In genomic region chr8:126160356-126160975, GRCm38 (mm10) we compare ENCODE assay signal across 23 mouse cellular contexts.
DNase-seq lines count a peak whose midpoint lies in the region; ATAC-seq and TF ChIP-seq lines count a peak whose summit lies in the region.
"Had no signal": no experiment of that assay in that cellular context is flagged by ENCODE, and none has a peak within 500 bp of the region (broad histone marks: within the 10 kb centered on the region; RNA-seq: fewer than 3 reads in every experiment).

No protein-coding gene starts in this region.

- H3K4me3 ChIP-seq in liver, embryonic 12.5 days: no peak overlapping the region
- no peak overlapping the region for H3K4me3 ChIP-seq in MEL (ENCODE audit: control insufficient read depth in 1 of 2, insufficient read depth in 1 of 2, low read depth in 2 of 2, low read length in 2 of 2)
- H3K4me3 ChIP-seq in liver, embryonic 14.5 days (ENCODE audit: insufficient read depth in 1 of 2, low read depth in 2 of 2, low read length in 2 of 2): no peak overlapping the region
- H3K4me3 ChIP-seq: embryonic facial prominence, embryonic 13.5 days; erythroblast, embryonic 14.5 days; forebrain, embryonic 12.5 days; gastrocnemius, adult 2 months; heart, embryonic 15.5 days had no signal

- no peak for TF ChIP-seq RAD21 in MEL (IDR thresholded peaks at IDR 0.05; ENCODE audit: low read depth, low read length)

- H3K9ac ChIP-seq in liver, embryonic 12.5 days: no peak overlapping the region
- H3K9ac ChIP-seq in MEL (ENCODE audit: control insufficient read depth, low read depth, low read length, poor library complexity, severe bottlenecking): no peak overlapping the region
- no peak overlapping the region for H3K9ac ChIP-seq in liver, embryonic 14.5 days (replicated peaks)
- H3K9ac ChIP-seq: embryonic facial prominence, embryonic 13.5 days; forebrain, embryonic 12.5 days; heart, embryonic 15.5 days had no signal

- peak overlapping the region; percentile 6; the same call in 1 of the 2 replicates for H3K4me2 ChIP-seq in liver, embryonic 12.5 days
- no peak overlapping the region for H3K4me2 ChIP-seq in liver, embryonic 14.5 days (ENCODE audit: low read depth)
- H3K4me2 ChIP-seq: embryonic facial prominence, embryonic 13.5 days; forebrain, embryonic 12.5 days; heart, embryonic 15.5 days had no signal

- H3K27ac ChIP-seq in liver, embryonic 12.5 days: peak overlapping the region; percentile 27; the same call in 1 of the 2 replicates
- no peak overlapping the region for H3K27ac ChIP-seq in MEL (ENCODE audit: control insufficient read depth, low read depth, low read length)
- H3K27ac ChIP-seq in liver, embryonic 14.5 days: no peak overlapping the region
- H3K27ac ChIP-seq: embryonic facial prominence, embryonic 13.5 days; forebrain, embryonic 12.5 days; gastrocnemius, adult 2 months; heart, embryonic 15.5 days; macrophage had no signal

- no peaks in the 10 kb centered on the region for H3K9me3 ChIP-seq in liver, embryonic 12.5 days (replicated peaks)
- no peaks in the 10 kb centered on the region for H3K9me3 ChIP-seq in MEL (replicated peaks; ENCODE audit: insufficient read depth, low read length)
- no peaks in the 10 kb centered on the region for H3K9me3 ChIP-seq in liver, embryonic 14.5 days (ENCODE audit: control insufficient read depth, low read length)
- H3K9me3 ChIP-seq: embryonic facial prominence, embryonic 13.5 days; forebrain, embryonic 12.5 days; heart, embryonic 15.5 days had no signal

- H3K36me3 ChIP-seq in liver, embryonic 12.5 days: no peaks in the 10 kb centered on the region
- H3K36me3 ChIP-seq in MEL (ENCODE audit: control insufficient read depth in 1 of 2, insufficient read depth in 2 of 2, low read length in 2 of 2): no peaks in the 10 kb centered on the region
- H3K36me3 ChIP-seq in liver, embryonic 14.5 days (replicated peaks; ENCODE audit: control insufficient read depth, insufficient read depth, low read depth): no peaks in the 10 kb centered on the region
- H3K36me3 ChIP-seq: embryonic facial prominence, embryonic 13.5 days; forebrain, embryonic 12.5 days; heart, embryonic 15.5 days had no signal

- WGBS in liver, embryonic 12.5 days (ENCODE audit: insufficient replicate concordance): 43% methylated on average over 9 of the region's 9 CpGs
- WGBS in liver, embryonic 14.5 days (ENCODE audit: insufficient replicate concordance): 34% methylated on average over 9 of the region's 9 CpGs

- no peaks in the 10 kb centered on the region for H3K79me2 ChIP-seq in MEL (ENCODE audit: control insufficient read depth, insufficient read depth, low read length, poor library complexity)

- peak; percentile 75 for ATAC-seq in liver, embryonic 12.5 days
- peak; percentile 71 for ATAC-seq in liver, embryonic 14.5 days (ENCODE audit: insufficient read depth)
- ATAC-seq: lung, postnatal 0 days had no signal

- DNase-seq in liver: no peak
- no peak for DNase-seq in MEL (ENCODE audit: low read depth, low spot score)
- peak; percentile 25 for DNase-seq in ZHBTc4 (ENCODE audit: low read depth, low spot score)
- no peak for DNase-seq in liver, embryonic 14.5 days (ENCODE audit: low read depth in 3 of 3, low spot score in 3 of 3)
- no peak for DNase-seq in spleen, postnatal 14 days (ENCODE audit: low spot score in 2 of 2)
- no peak for DNase-seq in heart, adult 9 months (ENCODE audit: low spot score in 2 of 2)
- DNase-seq: adrenal gland, postnatal 10 days; cerebellum, adult 2 months; cerebellum, postnatal 25 days; gastrocnemius, adult 2 months; heart, postnatal 4 days; kidney, adult 9 months; kidney, postnatal 36 days; layer of hippocampus, adult 9-11 months; thymus, adult 18-20 months; thymus, postnatal 4 days had no signal

- no peak for TF ChIP-seq POLR2A in MEL (IDR thresholded peaks at IDR 0.05; ENCODE audit: control insufficient read depth in 1 of 2, insufficient read depth in 1 of 2, low read depth in 1 of 2, low read length in 2 of 2, poor library complexity in 1 of 2)

- TF ChIP-seq EP300 in MEL (IDR thresholded peaks at IDR 0.05; ENCODE audit: low read depth in 1 of 2, low read length in 2 of 2): no peak; a peak in 1 of 4 replicates
- 0 out of 2 replicates have a peak, but pooled peaks have one; percentile 34 for TF ChIP-seq EP300 in liver, embryonic 14.5 days (IDR thresholded peaks at IDR 0.05; ENCODE audit: low read depth)

- 0 out of 2 replicates have a peak, but pooled peaks cover under 1% of the 10 kb centered on the region for H3K27me3 ChIP-seq in liver, embryonic 12.5 days (replicated peaks)
- no peaks in the 10 kb centered on the region for H3K27me3 ChIP-seq in MEL (ENCODE audit: control insufficient read depth in 1 of 2, insufficient read depth in 2 of 2, low read length in 2 of 2)
- H3K27me3 ChIP-seq in liver, embryonic 14.5 days (ENCODE audit: control insufficient read depth, insufficient read depth, low read length): no peaks in the 10 kb centered on the region
- H3K27me3 ChIP-seq: embryonic facial prominence, embryonic 13.5 days; forebrain, embryonic 12.5 days; heart, embryonic 15.5 days had no signal

- TF ChIP-seq CTCF in MEL (IDR thresholded peaks at IDR 0.05 in 2 of 3, conservative IDR thresholded peaks at IDR 0.05 in 1 of 3; ENCODE audit: control insufficient read depth in 1 of 3, insufficient read depth in 1 of 3, low read depth in 2 of 3, low read length in 3 of 3, poor library complexity in 1 of 3, severe bottlenecking in 1 of 3): no peak
- TF ChIP-seq CTCF in liver, embryonic 14.5 days (IDR thresholded peaks at IDR 0.05; ENCODE audit: low read depth): no peak

- peaks cover 14% of the 10 kb centered on the region for H3K4me1 ChIP-seq in liver, embryonic 12.5 days
- no peaks in the 10 kb centered on the region for H3K4me1 ChIP-seq in MEL (ENCODE audit: control insufficient read depth in 1 of 2, insufficient read depth in 2 of 2, low read length in 2 of 2)
- H3K4me1 ChIP-seq in liver, embryonic 14.5 days (replicated peaks; ENCODE audit: control insufficient read depth in 2 of 2, insufficient read depth in 2 of 2, low read length in 1 of 2): peaks cover 0 to 10% of the 10 kb centered on the region in 2 experiments; a peak in 3 of 4 replicates

TF ChIP-seq in MEL, 35 proteins besides CTCF, POLR2A, EP300 and RAD21:
- TF ChIP-seq TCF12 (IDR thresholded peaks at IDR 0.05; ENCODE audit: low read depth, low read length) (0 out of 2 replicates have a peak, but pooled peaks have one; percentile 18), ETS1 (IDR thresholded peaks at IDR 0.05; ENCODE audit: low read depth, low read length) (0 out of 2 replicates have a peak, but pooled peaks have one; percentile 17), BHLHE40 (IDR thresholded peaks at IDR 0.05; ENCODE audit: borderline replicate concordance, low read depth, low read length) (no peak), UBTF (IDR thresholded peaks at IDR 0.05; ENCODE audit: borderline replicate concordance, insufficient read depth, low read depth, low read length) (no peak)
